Mouse (Mus musculus): Measurements from ENCODE around the gene Arap1. TPM values are rescaled to one million over a fixed set of nuclear protein-coding genes. Genes with fewer than 3 reads are reported as not detected.

The Arap1 gene
- polyA plus RNA-seq, 1 experiment from 2014 or later = 11.4 TPM

DNA sequence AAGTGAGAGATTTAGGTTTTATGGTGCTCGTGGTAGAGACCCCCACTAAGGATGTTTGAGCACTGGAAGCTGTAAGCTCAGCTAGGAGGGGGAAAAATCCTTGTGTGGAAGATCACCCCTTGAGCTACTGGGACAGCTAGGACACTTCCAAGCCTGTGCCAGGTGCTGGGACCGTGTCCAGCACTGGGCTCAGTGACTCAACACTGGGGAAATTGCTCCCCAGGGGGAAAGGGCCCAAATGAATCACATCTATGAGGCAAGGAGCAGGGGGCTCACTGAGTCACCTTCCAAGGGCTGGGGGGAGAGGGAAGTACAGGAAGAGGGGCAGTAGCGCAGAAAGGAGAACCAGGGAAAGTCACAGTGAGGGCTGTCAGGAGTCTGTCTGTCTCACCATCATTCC, 102.0 kb downstream of the Arap1 start:
- Histone ChIP-seq H3K27ac (ENCODE audit: low read length) (no peak overlapping the region), H3K9ac (ENCODE audit: low read depth, low read length) (no peak overlapping the region), H3K4me2 (ENCODE audit: low read length) (no peak overlapping the region), H3K27me3 (ENCODE audit: control insufficient read depth, insufficient read depth, low read depth, low read length) (peaks cover 18% of the 10 kb centered on the region), H3K9me3 (replicated peaks; ENCODE audit: control insufficient read depth, low read length, poor library complexity, severe bottlenecking) (no peaks in the 10 kb centered on the region), H3K36me3 (ENCODE audit: control insufficient read depth, insufficient read depth, low read length) (no peaks in the 10 kb centered on the region), H3K4me1 (ENCODE audit: control insufficient read depth, insufficient read depth, low read length) (peaks cover 7% of the 10 kb centered on the region; the same call in 1 of the 2 replicates), H3K4me3 (ENCODE audit: low read depth, low read length) (no peak overlapping the region)
- 34% methylated on average over 3 of the region's 3 CpGs for WGBS
- no peak for ATAC-seq

DNA sequence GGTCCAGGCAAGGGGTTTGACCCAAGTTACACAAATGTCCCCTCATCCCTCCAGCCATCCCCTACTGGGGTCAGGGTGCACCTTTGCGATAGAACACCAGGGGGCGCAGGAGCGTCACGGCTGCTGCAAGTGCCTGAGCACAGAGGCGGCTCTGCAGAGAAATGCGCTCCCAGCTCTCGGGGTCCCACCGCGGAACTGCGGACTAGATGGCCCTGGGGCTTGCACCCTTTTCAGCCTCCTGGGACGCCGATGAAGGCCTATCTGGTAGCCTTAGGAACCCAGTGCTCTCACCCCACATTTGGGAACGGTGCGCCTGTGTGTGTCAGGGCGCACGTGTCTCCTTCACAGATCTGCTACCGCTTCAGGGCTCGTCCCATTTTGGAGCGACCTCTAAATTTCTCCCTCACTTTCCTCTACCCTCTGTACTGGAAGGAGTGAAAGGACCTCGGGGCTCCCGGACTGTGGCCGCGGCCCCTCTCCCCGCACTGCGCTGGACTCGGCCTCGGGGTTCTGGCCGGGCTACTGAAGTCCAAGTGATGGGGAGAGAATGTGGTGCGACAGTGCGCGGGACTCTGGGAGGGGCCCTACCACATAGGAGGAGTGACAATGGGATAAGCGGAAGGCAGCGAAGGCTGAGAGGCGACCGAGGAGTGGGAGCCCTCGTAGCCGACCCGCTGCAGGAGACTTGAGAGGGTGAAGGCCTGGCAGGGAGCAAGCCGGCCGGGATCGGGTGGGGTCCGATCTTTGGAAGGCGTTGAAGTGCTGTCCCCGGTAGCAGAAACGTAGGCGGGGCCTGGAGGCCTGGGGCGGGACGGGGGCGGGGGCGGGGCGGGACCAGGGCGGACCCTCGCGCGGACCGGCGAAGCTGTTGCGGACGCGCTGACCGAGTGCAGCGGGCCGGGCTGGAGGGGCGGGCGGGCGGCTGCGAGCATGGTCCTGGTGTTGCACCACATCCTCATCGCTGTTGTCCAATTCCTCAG, 102.8 kb downstream of the Arap1 start:
- under 1% methylated on average over 64 of the region's 68 CpGs for WGBS
- Histone ChIP-seq H3K4me1 (ENCODE audit: control insufficient read depth, insufficient read depth, low read length) (peaks cover 7% of the 10 kb centered on the region; the same call in 1 of the 2 replicates), H3K9ac (ENCODE audit: low read depth, low read length) (peak overlapping the region; percentile 70), H3K36me3 (ENCODE audit: control insufficient read depth, insufficient read depth, low read length) (no peaks in the 10 kb centered on the region), H3K27ac (ENCODE audit: low read length) (no peak overlapping the region), H3K9me3 (replicated peaks; ENCODE audit: control insufficient read depth, low read length, poor library complexity, severe bottlenecking) (no peaks in the 10 kb centered on the region), H3K27me3 (ENCODE audit: control insufficient read depth, insufficient read depth, low read depth, low read length) (peaks cover 18% of the 10 kb centered on the region), H3K4me2 (ENCODE audit: low read length) (peak overlapping the region; percentile 100), H3K4me3 (ENCODE audit: low read depth, low read length) (peak overlapping the region; percentile 60)
- ATAC-seq = peak; percentile 87

DNA sequence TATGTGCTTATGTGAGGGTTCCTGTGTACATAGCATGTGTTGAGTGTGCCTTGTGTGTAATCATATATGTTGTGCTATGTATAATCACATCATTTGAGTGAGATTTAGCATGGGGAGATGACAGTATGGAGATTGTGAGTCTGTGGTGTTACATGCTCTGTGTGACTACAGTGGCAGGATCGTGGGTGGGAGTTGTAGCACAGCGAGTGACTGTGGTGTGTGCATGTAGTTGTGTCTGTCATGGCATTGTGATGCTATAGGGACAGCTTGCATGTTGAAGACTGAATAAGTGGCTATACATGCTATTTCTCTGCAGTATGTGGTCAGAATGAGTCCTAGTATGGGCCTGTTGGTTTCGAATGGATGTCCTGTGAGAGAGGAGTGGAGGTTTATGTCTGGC, 104.8 kb downstream of the Arap1 start:
- no peak overlapping the region for H3K27ac ChIP-seq (ENCODE audit: low read length)
- H3K27me3 ChIP-seq (ENCODE audit: control insufficient read depth, insufficient read depth, low read depth, low read length) = peaks cover 18% of the 10 kb centered on the region
- H3K4me1 ChIP-seq (ENCODE audit: control insufficient read depth, insufficient read depth, low read length) = peaks cover 7% of the 10 kb centered on the region; the same call in 1 of the 2 replicates
- 90% methylated on average over 3 of the region's 3 CpGs for WGBS
- no peaks in the 10 kb centered on the region for H3K9me3 ChIP-seq (replicated peaks; ENCODE audit: control insufficient read depth, low read length, poor library complexity, severe bottlenecking)
- no peak for ATAC-seq
- peak overlapping the region; percentile 9; the same call in 1 of the 2 replicates for H3K4me3 ChIP-seq (ENCODE audit: low read depth, low read length)
- H3K9ac ChIP-seq (ENCODE audit: low read depth, low read length) = no peak overlapping the region
- H3K36me3 ChIP-seq (ENCODE audit: control insufficient read depth, insufficient read depth, low read length) = no peaks in the 10 kb centered on the region
- H3K4me2 ChIP-seq (ENCODE audit: low read length) = peak overlapping the region; percentile 100

DNA sequence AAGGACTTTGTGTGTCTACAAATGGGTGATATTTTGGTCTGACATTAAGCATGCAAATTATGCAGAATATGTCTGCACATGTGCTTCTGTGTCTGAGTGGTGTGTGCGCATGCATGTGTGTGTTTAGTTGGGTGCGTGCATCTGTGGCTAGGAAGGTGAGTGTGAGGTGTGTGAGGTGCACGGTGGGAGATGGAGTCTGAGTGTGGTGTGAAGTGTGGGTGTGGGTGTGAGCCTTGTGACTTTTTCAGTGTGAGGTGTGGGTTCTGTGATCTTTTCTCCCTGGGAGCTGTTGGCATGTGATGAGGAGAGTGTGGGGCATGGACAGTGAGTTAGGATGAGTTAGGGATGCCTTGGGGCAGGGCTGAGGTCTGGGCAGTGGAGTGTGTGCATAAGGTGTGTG, 105.4 kb downstream of the Arap1 start:
- Histone ChIP-seq H3K9ac (ENCODE audit: low read depth, low read length) (no peak overlapping the region), H3K27ac (ENCODE audit: low read length) (no peak overlapping the region), H3K4me2 (ENCODE audit: low read length) (peak overlapping the region; percentile 100), H3K27me3 (ENCODE audit: control insufficient read depth, insufficient read depth, low read depth, low read length) (peaks cover 18% of the 10 kb centered on the region), H3K4me1 (ENCODE audit: control insufficient read depth, insufficient read depth, low read length) (peaks cover 7% of the 10 kb centered on the region; the same call in 1 of the 2 replicates), H3K9me3 (replicated peaks; ENCODE audit: control insufficient read depth, low read length, poor library complexity, severe bottlenecking) (no peaks in the 10 kb centered on the region), H3K36me3 (ENCODE audit: control insufficient read depth, insufficient read depth, low read length) (no peaks in the 10 kb centered on the region), H3K4me3 (ENCODE audit: low read depth, low read length) (no peak overlapping the region)
- no peak for ATAC-seq
- WGBS = 93% methylated on average over 3 of the region's 3 CpGs

DNA sequence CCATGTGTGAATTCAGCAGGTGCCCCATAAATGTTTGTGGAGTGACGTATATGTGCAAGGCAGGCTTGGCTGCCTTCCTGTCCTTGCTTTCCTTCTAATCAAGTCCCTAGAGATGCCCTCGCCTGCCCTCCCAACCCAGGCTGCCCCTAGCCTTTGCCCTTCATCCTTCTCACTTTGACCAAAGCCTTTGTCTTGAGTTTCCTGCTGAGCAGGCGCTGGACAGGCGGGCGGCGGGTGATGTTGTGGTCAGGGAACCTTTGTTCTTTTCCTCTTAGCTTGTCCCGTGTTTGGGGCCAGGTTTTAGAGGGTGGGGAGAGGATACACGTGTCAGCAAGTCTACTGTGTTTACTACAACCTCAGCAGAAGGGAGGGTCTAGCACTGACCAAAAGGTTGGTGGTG, 105.9 kb downstream of the Arap1 start:
- Histone ChIP-seq H3K9me3 (replicated peaks; ENCODE audit: control insufficient read depth, low read length, poor library complexity, severe bottlenecking) (no peaks in the 10 kb centered on the region), H3K27ac (ENCODE audit: low read length) (no peak overlapping the region), H3K4me2 (ENCODE audit: low read length) (no peak overlapping the region), H3K36me3 (ENCODE audit: control insufficient read depth, insufficient read depth, low read length) (no peaks in the 10 kb centered on the region), H3K9ac (ENCODE audit: low read depth, low read length) (no peak overlapping the region), H3K4me1 (ENCODE audit: control insufficient read depth, insufficient read depth, low read length) (peaks cover 7% of the 10 kb centered on the region; the same call in 1 of the 2 replicates), H3K27me3 (ENCODE audit: control insufficient read depth, insufficient read depth, low read depth, low read length) (peaks cover 18% of the 10 kb centered on the region), H3K4me3 (ENCODE audit: low read depth, low read length) (no peak overlapping the region)
- WGBS = 21% methylated on average over 8 of the region's 8 CpGs
- no peak for ATAC-seq

DNA sequence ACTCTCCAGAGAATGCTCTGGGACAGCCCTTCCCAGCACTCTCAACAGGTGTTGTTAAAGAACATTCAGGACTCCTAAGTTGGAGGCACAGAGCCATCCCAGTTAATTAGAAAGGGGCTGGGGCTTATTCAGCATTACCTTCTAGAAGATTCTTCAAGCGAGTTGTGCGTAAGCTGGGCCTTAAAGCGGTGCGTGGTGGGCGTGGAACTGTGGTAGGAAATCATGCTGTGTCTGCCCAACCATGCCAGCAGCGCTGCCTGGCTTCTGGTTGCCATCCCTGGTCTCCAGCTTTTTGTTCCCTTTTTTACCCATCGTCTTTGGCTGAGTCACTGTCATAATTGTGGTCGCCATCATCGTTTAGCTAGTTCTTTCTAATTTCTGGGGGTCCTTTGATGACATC, 106.6 kb downstream of the Arap1 start:
- WGBS = 90% methylated on average over 9 of the region's 9 CpGs
- H3K4me2 ChIP-seq (ENCODE audit: low read length) = no peak overlapping the region
- peaks cover 7% of the 10 kb centered on the region; the same call in 1 of the 2 replicates for H3K4me1 ChIP-seq (ENCODE audit: control insufficient read depth, insufficient read depth, low read length)

DNA sequence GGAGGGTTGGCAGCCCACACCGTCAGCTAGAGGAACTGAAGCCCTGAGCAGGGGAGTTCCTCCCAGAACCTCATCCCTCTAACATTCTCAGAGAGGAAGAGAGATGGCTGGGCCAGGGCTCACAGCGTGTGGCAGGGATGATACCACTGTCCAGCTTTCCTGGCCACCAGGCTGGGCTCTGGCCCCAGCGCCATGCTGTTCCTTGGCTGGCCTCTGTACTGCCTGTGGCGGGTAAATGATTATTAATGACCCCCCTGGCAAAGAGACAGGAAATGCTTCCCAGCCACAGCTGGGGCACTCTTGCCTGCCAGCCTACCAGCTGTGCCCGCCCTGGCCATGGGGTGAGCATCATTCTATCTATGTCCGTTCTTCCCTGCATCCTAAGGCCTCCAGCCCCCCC, 107.3 kb downstream of the Arap1 start:
- H3K4me1 ChIP-seq (ENCODE audit: control insufficient read depth, insufficient read depth, low read length) = peaks cover 7% of the 10 kb centered on the region; the same call in 1 of the 2 replicates
- H3K4me2 ChIP-seq (ENCODE audit: low read length) = no peak overlapping the region
- no peak overlapping the region for H3K4me3 ChIP-seq (ENCODE audit: low read depth, low read length)
- no peaks in the 10 kb centered on the region for H3K9me3 ChIP-seq (replicated peaks; ENCODE audit: control insufficient read depth, low read length, poor library complexity, severe bottlenecking)
- H3K27ac ChIP-seq (ENCODE audit: low read length) = no peak overlapping the region
- peaks cover 18% of the 10 kb centered on the region for H3K27me3 ChIP-seq (ENCODE audit: control insufficient read depth, insufficient read depth, low read depth, low read length)
- no peak for ATAC-seq
- 78% methylated on average over 6 of the region's 6 CpGs for WGBS
- H3K36me3 ChIP-seq (ENCODE audit: control insufficient read depth, insufficient read depth, low read length) = no peaks in the 10 kb centered on the region
- H3K9ac ChIP-seq (ENCODE audit: low read depth, low read length) = no peak overlapping the region

More for the DNA sequence above, 106.6 kb downstream of the Arap1 start:
- ATAC-seq = no peak
- Histone ChIP-seq H3K9me3 (replicated peaks; ENCODE audit: control insufficient read depth, low read length, poor library complexity, severe bottlenecking) (no peaks in the 10 kb centered on the region), H3K36me3 (ENCODE audit: control insufficient read depth, insufficient read depth, low read length) (no peaks in the 10 kb centered on the region), H3K27me3 (ENCODE audit: control insufficient read depth, insufficient read depth, low read depth, low read length) (peaks cover 18% of the 10 kb centered on the region), H3K9ac (ENCODE audit: low read depth, low read length) (no peak overlapping the region), H3K27ac (ENCODE audit: low read length) (no peak overlapping the region), H3K4me3 (ENCODE audit: low read depth, low read length) (no peak overlapping the region)

DNA sequence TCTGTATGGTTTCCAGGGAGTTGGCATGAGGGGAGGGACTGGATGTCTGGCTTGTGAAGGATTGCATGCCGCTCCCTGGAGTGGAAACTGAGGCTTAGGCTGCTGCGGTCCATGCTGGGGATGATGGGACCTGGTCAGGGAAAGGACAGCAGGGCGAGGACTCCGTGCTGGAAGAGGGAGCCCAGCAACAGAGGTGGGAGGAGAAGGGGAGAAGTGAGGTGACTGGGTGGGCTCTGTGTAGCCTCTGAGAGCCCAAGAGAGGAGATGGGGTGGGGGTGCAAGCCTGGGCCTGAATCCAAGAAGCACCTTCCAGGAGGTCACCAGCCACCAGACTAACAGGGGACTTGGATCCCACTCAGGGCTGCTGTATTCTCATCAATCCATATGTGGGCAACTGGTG, 108.5 kb downstream of the Arap1 start:
- Histone ChIP-seq H3K9me3 (replicated peaks; ENCODE audit: control insufficient read depth, low read length, poor library complexity, severe bottlenecking) (no peaks in the 10 kb centered on the region), H3K27me3 (ENCODE audit: control insufficient read depth, insufficient read depth, low read depth, low read length) (peaks cover 18% of the 10 kb centered on the region), H3K36me3 (ENCODE audit: control insufficient read depth, insufficient read depth, low read length) (no peaks in the 10 kb centered on the region), H3K4me1 (ENCODE audit: control insufficient read depth, insufficient read depth, low read length) (peaks cover 6% of the 10 kb centered on the region; the same call in 1 of the 2 replicates), H3K4me2 (ENCODE audit: low read length) (no peak overlapping the region), H3K4me3 (ENCODE audit: low read depth, low read length) (no peak overlapping the region), H3K9ac (ENCODE audit: low read depth, low read length) (no peak overlapping the region), H3K27ac (ENCODE audit: low read length) (no peak overlapping the region)
- WGBS = 75% methylated on average over 4 of the region's 4 CpGs
- no peak for ATAC-seq

DNA sequence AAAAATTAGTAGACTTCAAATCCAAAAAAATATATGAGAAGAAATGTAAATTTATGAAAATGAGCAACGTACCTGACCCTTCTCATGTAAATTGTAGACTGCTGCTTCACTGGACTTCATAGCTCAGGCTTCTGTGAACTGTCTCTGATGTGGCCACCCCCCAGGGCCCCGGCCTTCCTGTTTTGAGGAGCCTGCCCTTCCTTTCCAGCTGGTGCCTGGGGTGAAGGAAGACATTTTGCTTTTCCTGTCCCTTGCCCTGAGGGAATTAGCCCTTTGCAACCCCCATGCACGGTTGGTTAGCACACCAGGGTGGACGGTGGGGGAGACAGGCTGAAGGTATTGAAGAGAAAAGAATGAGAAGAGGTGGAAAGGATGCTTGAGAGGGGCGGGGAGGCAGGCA, 108.9 kb downstream of the Arap1 start:
- no peak overlapping the region for H3K4me2 ChIP-seq (ENCODE audit: low read length)
- H3K4me3 ChIP-seq (ENCODE audit: low read depth, low read length) = no peak overlapping the region
- 32% methylated on average over 5 of the region's 5 CpGs for WGBS
- H3K4me1 ChIP-seq (ENCODE audit: control insufficient read depth, insufficient read depth, low read length) = peaks cover 2% of the 10 kb centered on the region; the same call in 1 of the 2 replicates
- H3K9ac ChIP-seq (ENCODE audit: low read depth, low read length) = no peak overlapping the region
- no peak for ATAC-seq
- H3K36me3 ChIP-seq (ENCODE audit: control insufficient read depth, insufficient read depth, low read length) = no peaks in the 10 kb centered on the region
- no peak overlapping the region for H3K27ac ChIP-seq (ENCODE audit: low read length)
- peaks cover 16% of the 10 kb centered on the region for H3K27me3 ChIP-seq (ENCODE audit: control insufficient read depth, insufficient read depth, low read depth, low read length)
- H3K9me3 ChIP-seq (replicated peaks; ENCODE audit: control insufficient read depth, low read length, poor library complexity, severe bottlenecking) = no peaks in the 10 kb centered on the region

Data from midbrain, embryonic 16.5 days (tissue).